Mouse (Mus musculus) left cerebral cortex, postnatal 36 days (tissue): Measurements from ENCODE around the gene Psmb1. TPM values are rescaled to one million over a fixed set of nuclear protein-coding genes. Genes with fewer than 3 reads are reported as not detected.

Source experiments
- total RNA-seq, 2 experiments: library from RNA; stranded (reverse); gene quantifications; 2 replicates each; pipeline ENCODE4 v1.2.3; 2021

The Psmb1 gene
- total RNA-seq, 2 experiments from 2014 or later = 122 to 128 TPM

Other genes with a start within 250 kb of the Psmb1 start
- gene Dll1, start 122.9 kb downstream of the Psmb1 start, total RNA-seq = 1 to 10 TPM; 4.8 to 5.3 TPM
- gene Fam120b, start 103.5 kb downstream of the Psmb1 start, total RNA-seq = 10 to 100 TPM; 36.4 to 47.7 TPM
- 10 to 100 TPM; 25.1 to 32.1 TPM for gene Tbp, start 137 bp upstream of the Psmb1 start, total RNA-seq
- 10 to 100 TPM; 14.2 to 19.3 TPM for gene Pdcd2, start 27.6 kb upstream of the Psmb1 start, total RNA-seq
- gene Prdm9, start 64.6 kb upstream of the Psmb1 start, total RNA-seq = 1 to 10 TPM; 1.5 to 3.9 TPM
- 10 to 100 TPM; 19.4 to 21.6 TPM for gene Chd1, start 205.2 kb upstream of the Psmb1 start, total RNA-seq